Mouse (Mus musculus) liver, adult (tissue): ENCODE measurements around the gene Foxn1.

ENCODE experiments used
- GATA4 ChIP-seq: IDR thresholded peaks from 2 replicates; pipeline ENCODE4 v1.6.1; 2014; ENCODE audit warnings: mild to moderate bottlenecking, low read length; ENCODE audit not compliant: insufficient replicate concordance

Foxn1 gene

GRCm38 (mm10) chr11:78353081-78353480 is 33.3 kb downstream of the Foxn1 start:
- TF ChIP-seq GATA4 = no peak

- no peak for TF ChIP-seq GATA4
Observed at GRCm38 (mm10) chr11:78349441-78350358, 36.7 kb downstream of the Foxn1 start.

GRCm38 (mm10) chr11:78348474-78348873 is 37.9 kb downstream of the Foxn1 start:
- TF ChIP-seq GATA4 = no peak

GRCm38 (mm10) chr11:78347908-78348307 is 38.5 kb downstream of the Foxn1 start:
- no peak for TF ChIP-seq GATA4

DNA sequence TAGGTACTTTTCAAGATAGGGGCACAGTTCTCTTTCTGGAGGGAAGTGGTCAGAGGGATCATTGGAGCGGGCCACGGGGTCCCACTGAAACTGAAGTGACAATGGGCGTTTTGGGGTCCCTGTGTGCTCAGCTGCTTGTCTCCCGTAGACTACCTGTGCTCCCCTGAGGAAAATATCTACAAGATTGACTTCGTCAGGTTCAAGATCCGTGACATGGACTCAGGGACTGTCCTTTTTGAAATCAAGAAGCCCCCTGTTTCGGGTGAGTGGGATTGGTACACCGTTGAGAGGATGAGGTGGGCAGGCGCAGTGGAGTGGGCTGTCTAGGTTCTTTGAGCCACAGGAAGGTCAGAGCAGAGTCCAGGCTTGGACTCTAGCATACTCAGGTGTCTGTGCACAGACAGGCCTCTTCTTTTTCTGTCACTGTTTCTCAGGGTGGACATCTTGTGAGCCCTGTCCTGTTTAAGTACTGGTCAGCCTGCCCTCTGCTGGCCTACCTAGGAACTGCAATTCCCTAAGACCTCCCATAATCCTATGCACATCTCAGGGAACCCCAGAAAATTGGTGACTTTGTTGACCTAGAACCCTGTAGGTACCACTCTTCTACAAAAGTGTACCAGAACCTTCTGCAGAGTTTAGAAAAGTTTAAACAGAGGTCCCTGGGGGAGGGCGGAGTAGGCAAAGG is 39.1 kb downstream of the Foxn1 start:
- no peak for TF ChIP-seq GATA4

- no peak for TF ChIP-seq GATA4
Observed at GRCm38 (mm10) chr11:78346326-78347069, 39.9 kb downstream of the Foxn1 start.

GRCm38 (mm10) chr11:78345801-78346200 is 40.6 kb downstream of the Foxn1 start:
- no peak for TF ChIP-seq GATA4

DNA sequence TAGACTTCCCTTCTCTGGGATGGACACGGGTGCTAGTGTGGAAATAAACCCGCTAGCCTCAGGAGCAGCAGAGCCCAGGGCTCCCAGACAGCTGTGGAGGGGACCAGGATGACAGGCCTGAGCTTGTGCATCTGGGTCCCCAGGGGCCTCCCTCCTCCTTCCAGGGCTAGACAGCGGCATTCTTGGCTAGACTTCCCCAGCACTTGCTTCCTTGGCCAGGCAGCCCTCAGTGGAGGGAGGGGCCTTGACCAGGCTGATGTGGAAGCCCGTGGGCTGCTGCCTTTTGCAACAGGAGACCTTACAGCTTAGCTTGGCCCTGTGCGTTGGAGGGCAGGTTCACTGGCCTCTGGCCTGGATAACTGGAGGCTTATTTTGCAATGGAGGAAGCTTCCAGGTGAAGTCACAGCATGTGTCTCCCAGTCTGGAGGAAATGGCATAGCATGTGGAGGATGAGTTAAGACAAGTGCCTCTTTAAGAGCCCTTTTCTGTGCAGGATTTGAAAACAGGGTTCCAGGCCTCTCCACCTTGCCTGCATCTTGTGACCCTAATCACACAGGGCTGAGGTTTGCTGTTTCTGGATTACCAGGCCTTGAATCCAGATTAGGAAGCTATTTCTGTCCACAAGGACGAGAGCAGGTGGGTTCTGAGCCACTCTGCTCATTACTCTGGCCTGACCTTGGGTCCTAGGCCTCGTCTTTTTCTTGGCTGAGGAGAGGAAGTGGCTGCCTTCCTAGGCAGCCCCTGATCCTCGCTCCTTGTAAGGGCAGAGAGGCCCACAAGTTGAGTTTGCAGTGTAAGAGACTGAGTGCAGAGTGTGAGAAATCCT is 41.3 kb downstream of the Foxn1 start:
- no peak for TF ChIP-seq GATA4

DNA sequence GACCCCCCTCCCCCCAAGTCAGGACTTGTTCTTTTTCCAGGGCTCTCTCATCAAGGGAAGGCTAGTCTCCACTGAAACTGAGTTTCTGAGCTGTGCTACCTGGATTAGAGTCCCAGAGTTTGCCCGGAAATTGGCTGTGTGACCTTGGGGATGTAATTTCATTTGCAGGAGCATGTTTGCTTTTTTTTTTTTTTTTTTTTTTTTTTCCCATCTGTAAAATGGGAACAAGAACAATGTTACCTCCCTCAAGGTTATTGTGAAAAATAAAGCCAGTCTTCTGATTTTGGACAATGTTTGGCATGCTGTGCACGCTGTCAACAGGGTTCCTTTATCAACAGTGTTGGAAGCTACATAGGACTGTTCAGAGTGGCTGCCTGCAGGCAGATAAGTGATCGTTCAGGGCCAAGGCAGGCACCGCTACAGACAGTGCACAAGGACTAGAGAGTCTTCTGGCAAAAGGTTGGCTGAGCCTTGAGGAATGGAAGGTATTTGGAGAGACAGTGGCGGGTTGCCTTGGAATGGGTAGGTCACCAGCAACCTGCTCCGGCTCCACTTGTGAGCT is 41.9 kb downstream of the Foxn1 start:
- no peak for TF ChIP-seq GATA4

GRCm38 (mm10) chr11:78343381-78344327 is 42.7 kb downstream of the Foxn1 start, which contains the start of gene Unc119:
Unc119 (plus strand) TSS chr11:78343482.
- no peak for TF ChIP-seq GATA4

DNA sequence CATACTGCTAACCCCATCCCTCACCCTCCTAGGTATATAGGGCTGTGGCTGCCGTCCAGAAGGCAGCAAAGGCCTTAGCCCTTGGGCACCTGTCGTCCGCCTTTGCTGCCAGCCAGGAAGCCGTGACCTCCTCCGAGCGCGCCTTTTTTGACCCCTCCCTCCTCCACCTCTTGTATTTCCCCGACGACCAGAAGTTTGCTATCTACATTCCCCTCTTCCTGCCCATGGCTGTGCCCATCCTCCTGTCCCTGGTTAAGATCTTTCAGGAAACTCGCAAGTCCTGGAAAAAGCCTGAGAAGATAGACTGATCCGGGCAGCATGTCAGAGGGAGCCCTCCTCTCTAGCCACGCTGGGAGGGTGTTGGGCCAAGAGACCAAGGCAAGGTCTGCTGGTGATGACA is 44.7 kb downstream of the Foxn1 start:
- TF ChIP-seq GATA4 = no peak

- TF ChIP-seq GATA4 = no peak
Observed at GRCm38 (mm10) chr11:78337040-78337439, 49.3 kb downstream of the Foxn1 start.

DNA sequence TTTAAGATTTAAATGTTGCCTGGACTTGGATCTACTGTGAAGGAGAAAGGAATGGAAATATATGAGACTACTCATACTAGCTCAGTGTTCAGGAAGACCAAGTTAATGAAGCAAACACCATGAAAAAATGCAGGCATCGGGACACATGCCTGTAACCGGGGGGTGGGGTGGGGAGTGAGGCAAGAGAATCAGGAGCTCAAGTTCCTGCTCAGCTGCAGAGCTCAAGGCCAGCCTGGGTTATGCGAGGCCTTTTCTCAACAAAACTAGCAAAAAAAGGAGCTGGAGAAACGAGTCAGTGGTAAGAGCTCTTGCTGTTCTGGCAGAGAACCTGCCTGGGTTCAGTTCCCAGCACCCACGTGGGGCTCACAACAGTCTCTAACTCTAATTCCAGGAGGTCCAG is 52.4 kb downstream of the Foxn1 start:
- no peak for TF ChIP-seq GATA4

- TF ChIP-seq GATA4 = no peak
Observed at GRCm38 (mm10) chr11:78332676-78333075, 53.7 kb downstream of the Foxn1 start.
